Mouse (Mus musculus) urinary bladder, adult 18-20 months (tissue): ENCODE data around the gene Ifitm3.
"Not testable (repeated sequence)": the region's sequence is repeated elsewhere in the genome, so short reads cannot be mapped to it uniquely, and the experiment has no call there.

Experiments used
- DNase-seq, 2 experiments: peaks; one replicate each; pipeline ENCODE4 v3.0.0; 2022; ENCODE audit warnings: low spot score in 2 of 2, mixed read lengths in 2 of 2

Ifitm3 gene

DNA sequence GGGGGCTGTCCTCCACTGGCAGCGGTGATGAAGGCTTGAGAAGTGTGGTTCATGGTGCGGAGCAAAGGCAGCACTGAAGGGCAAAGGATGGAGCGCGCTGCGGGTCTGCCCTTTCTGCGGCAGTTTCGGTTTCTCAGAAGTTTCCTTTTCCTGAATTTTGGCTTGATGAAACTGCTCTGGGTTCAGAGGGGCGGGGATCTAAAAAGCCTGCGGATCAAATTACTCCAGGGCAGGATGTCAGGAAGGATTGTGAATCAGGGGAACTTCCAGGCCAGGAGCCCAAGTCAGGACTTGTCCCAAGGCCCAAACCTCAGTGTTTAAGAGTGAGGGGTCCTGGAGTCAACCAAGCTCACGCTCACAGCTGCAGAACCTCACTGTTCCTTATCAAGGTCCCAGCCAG is at the start of gene Ifitm3:
TSS of gene Ifitm3 (minus strand) at position 178 of the 400 bp plus-strand sequence.
- DNase-seq = peak; percentile 36 to 71

DNA sequence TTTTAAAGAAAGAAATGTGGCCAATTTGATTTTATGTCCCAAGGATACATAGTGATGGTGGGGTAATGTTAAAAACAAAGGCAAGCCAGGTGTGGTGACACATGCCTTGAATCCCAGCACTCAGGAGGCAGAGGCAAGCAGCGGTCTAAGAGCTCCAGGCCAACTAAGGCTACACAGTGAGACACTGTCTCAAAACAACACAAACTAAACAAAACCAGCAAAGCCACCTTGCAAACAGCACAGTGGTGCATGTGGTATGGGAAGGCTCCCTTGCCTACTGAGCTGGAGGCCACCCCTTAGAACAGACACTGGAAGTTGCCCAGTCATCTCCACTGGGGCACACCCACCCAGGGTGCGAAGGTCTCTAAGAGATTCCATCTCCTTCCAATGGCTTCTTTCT is 49.4 kb upstream of the Ifitm3 start:
- no peak for DNase-seq

DNA sequence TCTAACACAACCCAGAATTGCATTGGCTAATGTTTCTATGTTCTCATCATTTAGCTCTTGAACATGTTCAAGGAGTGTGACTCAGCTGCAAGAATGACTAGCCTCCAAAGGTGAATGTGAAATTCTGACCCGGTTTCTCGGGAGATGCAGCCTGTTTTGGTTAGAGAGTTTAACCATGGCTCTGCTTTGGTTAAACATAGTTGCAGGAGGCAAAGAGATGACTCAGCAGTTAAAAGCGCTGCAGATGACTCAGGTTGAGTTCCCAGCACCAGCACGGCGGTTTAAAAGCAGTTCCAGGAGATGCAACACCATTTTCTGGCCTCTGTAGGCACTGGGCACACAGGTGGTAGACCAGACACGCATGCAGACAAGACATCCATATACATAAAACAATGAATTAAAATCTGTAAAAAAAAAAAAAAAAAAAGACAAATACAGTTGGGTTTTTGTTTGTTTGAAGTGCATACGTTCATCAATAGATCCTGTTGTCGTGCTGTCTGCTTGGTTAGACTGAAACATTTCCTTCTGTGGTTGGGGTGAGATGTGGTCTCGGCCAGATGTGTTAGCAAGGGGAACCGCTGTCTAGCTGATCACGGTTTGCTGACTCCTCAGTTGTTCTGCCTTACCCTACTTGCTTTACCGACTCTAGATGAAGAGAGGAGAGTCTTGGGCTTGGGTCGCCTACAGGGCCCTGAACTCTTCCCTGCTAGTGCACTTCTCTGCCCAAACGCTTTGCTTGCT is 48.2 kb upstream of the Ifitm3 start:
- no peak for DNase-seq

DNA sequence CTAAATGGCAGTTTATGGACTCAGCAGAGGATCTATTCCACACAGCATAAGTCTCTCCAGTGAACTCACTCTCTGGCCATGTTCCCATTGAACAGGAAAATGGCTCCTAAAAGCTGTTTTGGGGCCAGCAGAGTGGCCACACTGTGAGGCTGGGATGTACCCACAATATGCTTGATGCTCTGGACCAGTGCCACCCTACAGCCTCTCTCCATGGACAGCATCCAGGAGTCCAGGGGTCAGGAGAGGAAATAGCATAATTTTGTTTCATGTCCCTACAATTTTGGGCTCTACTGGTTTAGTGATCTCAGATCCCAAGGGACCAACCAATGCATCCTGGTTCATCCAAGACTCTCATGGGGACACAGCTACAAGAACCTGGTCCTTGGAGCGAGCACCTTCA is 47.0 kb upstream of the Ifitm3 start:
- no peak for DNase-seq

DNA sequence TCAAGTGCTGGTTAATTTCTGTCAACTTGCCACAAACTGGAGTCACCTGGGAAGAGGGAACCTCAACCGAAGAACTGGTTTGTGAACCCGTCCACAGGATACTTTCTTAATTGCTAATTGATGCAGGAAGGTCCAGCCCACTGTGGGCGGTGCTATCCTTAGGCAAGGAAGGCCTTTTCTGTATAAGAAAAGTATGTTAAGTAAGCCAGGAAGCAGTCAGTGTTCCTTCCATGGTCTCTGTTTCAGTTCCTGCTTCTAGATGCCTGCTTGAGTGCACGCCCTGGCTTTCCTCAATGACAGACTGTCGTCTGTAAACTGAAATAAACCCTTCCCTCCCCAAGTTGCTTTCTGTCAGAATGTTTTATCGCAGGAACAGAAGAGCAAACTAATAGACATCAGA is 46.4 kb upstream of the Ifitm3 start:
- DNase-seq = no peak

DNA sequence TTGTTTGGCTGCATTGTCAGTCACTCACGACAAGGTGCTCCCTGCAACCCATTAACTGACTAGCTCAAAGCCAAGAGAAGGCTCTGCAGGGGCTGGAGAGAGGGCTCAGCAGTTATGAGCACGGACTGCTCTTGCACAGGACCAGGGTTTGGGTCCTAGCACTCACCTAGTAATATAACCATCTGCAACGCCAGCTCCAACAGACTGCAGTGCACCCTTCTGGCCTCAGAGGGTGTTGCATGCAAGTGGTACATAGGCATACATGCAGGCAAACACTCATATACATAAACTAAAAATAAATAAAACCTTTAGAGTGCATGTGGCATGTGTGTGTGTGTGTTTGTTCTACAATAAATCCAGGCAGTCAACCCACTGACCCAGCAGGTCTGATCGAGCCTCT is 45.2 kb upstream of the Ifitm3 start:
- DNase-seq = no peak

DNA sequence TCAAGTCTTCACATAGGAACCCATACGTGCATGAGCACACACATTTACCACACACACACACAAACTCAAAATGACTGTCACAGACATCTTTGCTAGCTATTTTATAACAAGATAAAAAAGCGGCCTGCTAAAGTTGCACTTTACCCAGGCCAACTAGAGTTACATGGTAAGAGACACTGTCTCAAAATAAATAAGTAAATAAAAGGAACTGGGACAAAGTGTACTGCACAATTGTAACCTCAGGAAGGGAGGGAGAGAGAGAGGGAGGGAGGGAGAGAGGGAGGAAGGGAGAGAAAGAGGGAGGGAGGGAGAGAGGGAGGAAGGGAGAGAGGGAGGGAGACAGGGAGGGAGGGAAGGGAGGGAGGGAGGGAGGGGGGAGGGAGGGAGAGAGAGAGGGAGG is 41.9 kb upstream of the Ifitm3 start:
- DNase-seq = no peak

DNA sequence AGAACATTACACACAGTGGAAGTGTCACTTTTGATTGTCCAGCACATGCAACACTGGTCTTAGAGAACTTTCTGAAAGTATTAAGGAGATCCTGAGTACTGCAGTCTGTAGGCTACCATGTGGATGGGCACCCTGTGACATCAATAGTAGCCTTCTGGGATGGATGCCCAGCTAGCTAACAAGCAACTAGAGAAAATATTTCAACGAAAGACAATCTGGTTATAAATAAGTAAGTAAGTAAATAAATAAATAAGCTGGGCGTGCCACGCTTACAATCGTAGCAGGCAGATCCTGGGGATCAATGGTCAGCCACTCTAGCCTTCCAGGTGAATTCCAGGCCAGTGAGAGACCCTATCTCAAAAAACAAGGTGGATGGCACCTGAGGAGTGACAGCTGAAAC is 41.4 kb upstream of the Ifitm3 start:
- DNase-seq = no peak

DNA sequence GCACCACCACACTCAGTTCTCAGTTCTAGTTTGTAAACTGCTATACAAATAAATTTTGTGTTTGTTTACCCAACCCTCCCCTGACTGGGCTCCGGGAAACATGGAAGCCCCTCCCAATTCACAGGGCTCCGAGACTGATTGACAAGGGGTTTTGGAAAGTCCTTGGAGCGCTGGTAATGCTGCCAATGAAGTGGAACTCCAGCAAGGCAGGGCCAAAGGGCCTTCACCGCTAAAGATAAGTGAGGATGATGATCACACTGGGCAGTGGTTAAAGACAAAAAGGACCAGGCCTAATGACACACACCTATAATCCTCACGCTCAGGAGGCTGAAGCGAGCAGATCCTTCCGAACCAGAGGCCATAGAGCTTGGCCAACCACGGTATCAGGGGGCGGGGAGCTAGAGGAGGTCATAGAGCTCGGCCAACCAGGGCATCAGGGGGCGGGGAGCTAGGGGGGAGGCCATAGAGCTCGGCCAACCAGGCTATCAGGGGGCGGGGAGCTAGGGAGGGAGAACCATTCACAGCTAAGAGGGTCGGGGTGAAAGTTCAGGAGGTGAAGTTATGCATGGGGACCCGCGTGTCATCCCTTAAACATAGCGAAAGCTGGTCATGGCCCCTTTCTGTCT is 40.6 kb upstream of the Ifitm3 start:
- no peak for DNase-seq

DNA sequence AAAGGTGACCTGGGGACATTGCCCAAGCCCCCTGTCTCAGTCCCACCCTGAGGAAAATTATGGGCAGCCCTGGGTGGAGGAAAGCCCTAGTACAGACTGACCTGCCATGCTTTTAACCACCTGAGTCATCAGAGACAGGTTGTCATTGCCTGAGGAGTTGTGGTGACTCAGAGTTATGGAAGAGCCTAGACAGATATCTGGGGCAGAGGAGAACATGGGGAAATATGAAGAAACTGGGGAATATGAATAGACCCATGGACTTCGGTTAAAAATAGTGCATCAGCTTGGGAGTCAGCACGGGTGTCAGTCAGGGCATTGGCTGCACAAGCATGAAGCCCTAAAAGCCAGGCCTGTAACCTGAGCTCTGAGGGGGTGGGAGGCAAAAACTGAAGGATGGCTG is 38.8 kb upstream of the Ifitm3 start:
- no peak for DNase-seq

DNA sequence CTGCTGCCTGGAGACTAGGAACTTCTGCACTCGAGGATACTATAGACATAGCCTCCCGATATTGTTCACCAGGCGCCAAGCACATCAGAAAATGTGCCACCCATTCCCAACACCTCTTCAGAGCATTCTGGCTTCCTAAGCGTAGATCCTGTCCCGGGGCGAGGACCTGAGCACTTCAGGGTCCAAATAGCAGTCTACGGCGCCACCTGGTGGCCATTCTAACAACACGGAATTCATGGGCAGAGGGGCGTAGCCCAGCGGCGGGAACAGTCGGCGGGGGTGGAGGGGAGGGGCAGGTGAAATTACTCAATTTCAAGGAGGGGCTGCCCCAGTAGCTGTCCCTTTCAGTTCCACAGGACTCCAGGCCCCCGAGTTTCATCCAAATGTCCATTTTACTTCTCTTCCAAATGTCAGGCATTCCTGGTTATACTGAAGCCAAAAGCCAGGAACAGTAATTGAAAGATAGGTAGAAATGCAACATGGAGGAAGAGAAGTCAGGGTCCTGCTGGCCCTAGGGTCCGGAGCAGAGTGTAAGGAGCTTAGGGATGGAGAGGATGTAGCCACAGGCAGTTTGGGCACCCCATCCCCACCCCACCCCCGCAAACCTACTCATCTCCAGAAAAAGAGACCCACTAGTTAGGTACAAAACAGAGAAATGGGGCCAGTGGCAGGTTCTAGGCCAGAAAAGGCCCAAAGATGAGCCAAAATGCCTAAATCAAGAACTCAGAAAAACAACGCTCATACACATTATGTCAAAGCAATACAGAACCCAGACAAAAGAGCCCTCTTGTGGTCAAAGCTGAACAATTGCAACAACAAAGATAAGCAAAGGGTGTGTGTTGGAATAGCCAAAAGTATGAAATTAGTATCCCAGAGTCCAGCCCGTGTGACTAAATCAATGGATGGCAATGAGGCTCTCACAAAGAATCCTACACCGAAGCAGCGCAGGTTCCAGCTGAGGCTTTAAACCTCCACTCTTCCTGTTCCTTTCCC is 38.0 kb upstream of the Ifitm3 start:
- peak; percentile 83 to 88 for DNase-seq

DNA sequence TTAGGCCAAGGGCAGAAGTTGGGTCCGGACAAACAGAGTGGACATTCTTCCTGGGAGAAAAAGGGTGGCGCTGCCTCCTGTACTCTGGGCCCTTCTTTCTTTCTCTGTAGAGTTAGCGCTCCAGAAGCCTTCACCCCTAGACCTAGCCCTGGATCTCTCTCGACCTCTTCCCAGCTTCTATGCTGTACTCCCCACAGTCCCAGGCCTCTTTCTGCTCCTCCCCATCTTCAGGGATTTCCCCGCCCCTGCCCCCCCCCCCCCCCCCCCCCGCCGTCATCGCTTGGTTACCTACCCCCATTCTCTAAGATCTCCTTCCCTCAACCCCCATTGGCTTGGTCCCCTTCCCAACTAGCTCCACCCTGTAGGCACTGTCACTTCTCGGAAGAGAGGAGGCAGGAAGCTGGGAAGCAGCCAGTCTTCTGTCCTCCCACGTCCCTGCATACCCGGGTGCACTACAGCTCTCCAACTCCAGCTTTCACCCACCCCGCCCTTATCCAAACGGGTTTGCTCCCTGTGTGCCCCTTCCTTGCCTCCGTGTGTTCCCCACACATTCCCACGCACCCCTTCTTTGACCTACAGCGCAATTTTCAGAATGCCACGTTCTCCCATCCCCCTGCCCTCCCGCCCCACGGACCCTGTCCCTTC is 37.1 kb upstream of the Ifitm3 start:
- DNase-seq = peak in 1 of 2 experiments; percentile 81

DNA sequence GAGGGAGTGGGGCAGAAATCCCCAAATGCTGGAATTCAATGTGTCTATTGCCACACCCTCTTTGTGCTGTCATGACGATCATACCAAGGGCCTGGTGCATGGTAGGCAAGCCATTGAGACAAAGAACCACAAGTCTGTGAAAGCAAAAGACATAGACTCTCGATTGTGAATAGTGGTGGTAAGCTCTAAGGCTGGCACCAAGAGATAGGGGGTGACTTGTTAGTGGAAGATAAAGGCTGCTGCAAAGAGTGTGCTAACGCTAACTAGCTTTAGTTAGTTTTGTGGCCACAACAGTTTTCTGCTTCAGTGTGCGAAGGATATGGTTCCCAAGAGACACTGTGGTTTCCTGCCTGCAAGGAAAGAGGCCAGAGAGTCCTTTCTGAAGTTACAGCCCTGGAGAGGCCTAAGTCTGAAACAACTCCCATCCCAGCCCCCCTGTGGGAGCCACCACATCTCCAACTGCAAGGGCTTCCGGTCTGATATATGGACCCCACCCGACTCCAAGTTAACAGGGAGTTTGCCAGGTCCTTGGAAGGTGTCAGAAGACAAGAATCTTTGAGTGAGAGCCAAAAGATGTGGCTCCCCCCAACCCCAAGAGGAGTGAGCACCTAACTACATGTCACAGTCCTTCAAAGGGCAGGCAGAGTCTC is 36.5 kb upstream of the Ifitm3 start:
- no peak for DNase-seq

DNA sequence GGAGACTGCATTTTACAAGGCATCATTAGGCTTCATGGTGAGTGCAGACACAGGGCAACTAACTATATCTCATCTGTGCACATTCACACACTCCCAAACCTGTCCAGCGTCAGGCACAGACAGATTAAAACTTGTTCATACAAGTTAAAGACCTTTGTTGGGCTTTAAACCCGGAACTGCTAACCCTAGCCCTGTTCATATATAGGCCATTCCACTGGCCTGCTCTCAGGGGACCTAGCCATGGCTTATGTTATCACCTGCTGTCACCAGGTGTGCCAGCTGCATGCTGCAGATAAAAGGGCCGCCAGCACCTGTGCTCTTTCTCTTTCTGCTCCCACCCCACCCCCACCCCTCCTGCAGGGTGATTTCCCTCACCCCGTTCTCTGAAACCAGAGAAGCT is 32.0 kb upstream of the Ifitm3 start:
- peak in 1 of 2 experiments; percentile 33 for DNase-seq

DNA sequence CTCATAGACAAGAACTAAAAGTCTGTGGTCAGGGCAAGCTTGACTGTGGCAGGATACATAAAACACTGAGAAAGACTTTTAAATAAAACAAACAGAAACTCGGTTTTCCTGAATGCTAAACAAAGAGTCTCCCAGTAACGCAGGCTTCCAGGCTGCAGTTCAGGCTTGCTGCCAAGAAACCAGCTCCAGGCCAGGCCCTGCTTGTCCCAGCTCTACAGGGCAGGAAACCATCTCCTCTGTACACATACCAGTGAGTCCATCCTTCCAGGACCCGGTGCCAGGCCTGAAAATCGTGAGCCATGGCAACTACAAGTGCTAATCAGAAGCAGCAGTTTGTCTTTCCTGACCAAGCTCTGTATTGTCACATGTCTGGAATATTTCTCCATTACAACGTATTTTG is 31.1 kb upstream of the Ifitm3 start:
- peak; percentile 51 to 77 for DNase-seq

DNA sequence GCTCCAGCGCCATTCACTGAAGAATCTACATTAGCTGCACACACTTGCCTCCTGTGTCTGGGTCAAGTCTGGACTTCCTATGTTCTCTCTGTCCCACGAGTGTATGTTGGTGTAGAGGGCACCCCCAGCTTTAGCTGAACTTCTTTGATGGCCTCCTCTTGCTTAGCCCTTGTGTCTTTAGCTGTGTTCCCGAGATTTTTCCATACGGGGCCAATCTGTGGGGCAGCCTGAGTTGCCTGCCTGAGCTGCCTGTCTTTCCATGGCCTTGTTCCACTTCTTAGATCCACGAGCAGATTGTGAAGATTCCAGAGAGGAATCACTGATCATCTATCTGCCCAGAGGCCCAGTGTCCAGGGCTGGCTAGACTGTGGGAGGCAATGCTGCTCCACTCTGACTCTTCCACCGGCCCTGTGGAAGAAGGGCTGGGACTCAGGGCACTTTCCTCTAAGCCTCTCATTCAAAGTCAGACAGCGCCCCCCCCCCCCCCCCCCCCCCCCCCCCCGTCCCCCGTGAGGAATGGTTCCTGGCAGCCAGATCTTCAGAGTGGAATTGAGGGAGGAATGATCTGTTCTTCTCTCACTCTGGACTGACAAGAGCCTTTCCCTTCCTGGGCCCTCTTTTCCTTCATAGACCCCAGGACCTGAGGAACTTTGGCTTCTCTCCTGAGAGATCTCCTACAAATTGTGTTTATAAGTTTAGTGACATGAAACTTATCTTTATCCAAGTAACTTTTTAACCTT is 30.5 kb upstream of the Ifitm3 start:
- DNase-seq = no peak

DNA sequence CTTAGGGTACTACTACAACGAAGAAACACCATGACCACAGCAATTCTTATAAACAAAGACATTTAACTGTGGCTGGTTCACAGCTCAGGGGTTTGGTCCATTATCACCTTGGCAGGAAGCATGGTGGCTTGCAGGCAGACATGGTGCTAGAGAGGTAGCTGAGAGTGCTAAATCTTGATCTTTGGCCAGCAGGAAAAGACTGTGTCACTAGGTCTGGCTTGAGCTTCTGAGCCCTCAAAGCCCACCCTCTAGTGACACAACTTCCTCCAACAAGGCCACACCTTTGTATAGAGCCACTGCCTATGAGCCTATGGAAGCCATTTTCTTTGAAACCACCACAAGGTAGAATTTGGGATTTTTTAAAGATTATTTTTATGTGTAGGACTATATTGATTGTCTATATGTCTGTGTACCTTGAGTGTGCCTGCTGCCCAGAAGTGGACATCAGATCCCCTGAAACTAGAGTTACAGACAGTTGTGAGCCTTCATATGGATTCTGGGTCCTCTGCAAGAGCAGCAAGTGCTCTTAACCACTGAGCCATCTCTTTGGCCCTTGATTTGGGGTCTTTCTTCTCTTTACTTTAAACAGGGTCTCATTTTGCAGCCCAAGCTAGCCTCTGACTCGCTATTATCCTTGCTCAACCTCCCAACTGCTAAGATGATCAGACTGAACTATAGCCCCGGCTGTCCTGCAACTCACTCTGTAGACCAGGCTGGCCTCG is 29.0 kb upstream of the Ifitm3 start:
- no peak for DNase-seq

DNA sequence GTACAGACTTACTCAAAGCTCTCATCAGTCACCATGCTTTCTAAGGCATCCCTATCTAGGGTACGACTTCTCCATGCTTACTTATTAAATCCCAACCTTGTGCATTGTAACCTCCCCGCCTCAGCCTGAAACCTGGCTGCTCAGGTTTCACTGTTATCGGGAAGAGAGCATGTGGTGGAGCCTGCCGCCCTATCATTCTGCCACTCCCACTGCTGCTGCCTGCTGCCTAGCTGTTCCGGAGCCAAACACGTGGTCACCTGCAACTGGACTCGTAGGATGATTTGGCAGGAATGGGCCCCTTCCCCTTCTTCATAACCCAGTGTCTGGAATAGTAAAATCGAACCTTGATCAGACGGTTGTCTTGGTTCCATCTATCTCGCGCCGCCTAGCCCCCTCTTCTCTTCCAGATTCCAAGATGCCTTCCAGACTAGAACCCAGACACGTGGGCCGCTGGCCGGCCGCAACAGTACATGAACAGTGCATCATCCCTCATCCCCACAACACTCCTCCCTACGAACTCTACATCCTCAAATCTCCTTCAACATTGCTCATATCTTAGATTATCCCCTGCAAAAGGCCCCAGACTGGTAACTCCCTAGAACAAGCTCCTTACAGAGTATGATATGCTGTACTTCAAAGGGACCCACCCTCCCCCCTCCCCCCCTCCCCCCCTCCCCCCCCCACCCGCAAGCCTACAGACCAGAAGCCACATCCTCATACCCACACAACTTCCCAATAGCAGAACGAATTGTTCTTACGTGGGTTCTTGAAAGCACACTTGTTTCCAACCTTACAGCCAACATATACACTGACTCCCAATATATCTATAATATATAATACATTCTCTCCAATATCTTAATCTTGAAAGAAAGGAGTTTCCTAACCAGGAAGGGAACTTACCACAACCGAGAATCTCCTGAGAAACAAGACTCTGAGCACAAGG is 27.8 kb upstream of the Ifitm3 start:
- DNase-seq = no peak

DNA sequence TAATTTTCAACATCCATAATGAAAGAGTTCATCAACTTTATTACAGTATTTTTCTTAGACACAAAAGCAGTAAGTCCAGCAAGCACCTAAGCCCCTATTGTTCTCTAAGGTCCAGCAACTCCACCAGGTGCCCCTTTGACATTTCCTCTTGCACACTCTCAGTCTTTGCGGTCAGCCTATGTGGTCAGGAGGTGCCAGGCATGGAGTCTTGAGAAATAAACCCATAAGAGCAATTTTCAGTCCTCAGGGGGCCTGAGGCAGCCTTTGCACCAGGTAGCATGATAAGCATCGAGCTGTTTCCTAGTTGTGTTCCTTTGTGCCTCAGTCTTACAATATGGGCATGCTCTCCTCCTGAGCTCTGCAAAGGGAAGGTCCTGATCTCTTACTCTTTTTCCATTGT is 26.1 kb upstream of the Ifitm3 start:
- DNase-seq = not testable (repeated sequence)
